Mouse (Mus musculus) brain, adult 2 months (tissue): ENCODE measurements at regions not wholly inside any gene's neighbourhood (a gene's known extent, or its start where the extent isn't known, plus 50 kb on each side); places are given as distances from the start of the nearest gene placed in this dataset.

Source experiments
- DNase-seq: peaks from one replicate; pipeline ENCODE4 v3.0.0; 2011; ENCODE audit warnings: low read depth, low spot score

- DNase-seq = no peak
These were observed 127.9 kb downstream of the Opa1 start for GRCm38 (mm10) chr16:29706996-29707395.

GRCm38 (mm10) chr16:29707656-29708055, 128.5 kb downstream of the Opa1 start:
- no peak for DNase-seq

GRCm38 (mm10) chr16:29709072-29709471, 129.9 kb downstream of the Opa1 start:
- DNase-seq = no peak

- DNase-seq = no peak
These were observed 132.3 kb downstream of the Opa1 start for GRCm38 (mm10) chr16:29711386-29711785.

- peak; percentile 86 for DNase-seq
These were observed 133.0 kb downstream of the Opa1 start for GRCm38 (mm10) chr16:29711912-29712681.

- DNase-seq = peak; percentile 92
These were observed 135.5 kb downstream of the Opa1 start for GRCm38 (mm10) chr16:29714612-29715127.

- DNase-seq = no peak
These were observed 139.8 kb downstream of the Opa1 start for GRCm38 (mm10) chr16:29718965-29719364.

- no peak for DNase-seq
These were observed 140.7 kb downstream of the Opa1 start for GRCm38 (mm10) chr16:29719571-29720451.

GRCm38 (mm10) chr16:29725153-29725552, 146.0 kb downstream of the Opa1 start:
- no peak for DNase-seq

- peak; percentile 52 for DNase-seq
These were observed 146.4 kb downstream of the Opa1 start for GRCm38 (mm10) chr16:29725563-29725962.

- DNase-seq = no peak
These were observed 148.3 kb downstream of the Opa1 start for GRCm38 (mm10) chr16:29727397-29727796.

- peak; percentile 81 for DNase-seq
These were observed 149.8 kb downstream of the Opa1 start for GRCm38 (mm10) chr16:29728769-29729481.

- DNase-seq = no peak
These were observed 150.9 kb downstream of the Opa1 start for GRCm38 (mm10) chr16:29730010-29730409.

- no peak for DNase-seq
These were observed 153.8 kb downstream of the Opa1 start for GRCm38 (mm10) chr16:29732889-29733288.

- no peak for DNase-seq
These were observed 154.7 kb downstream of the Opa1 start for GRCm38 (mm10) chr16:29733847-29734246.

- DNase-seq = peak; percentile 87
These were observed 155.2 kb downstream of the Opa1 start for GRCm38 (mm10) chr16:29734324-29734723.

- DNase-seq = peak; percentile 46
These were observed 155.7 kb downstream of the Opa1 start for GRCm38 (mm10) chr16:29734738-29735250.

- no peak for DNase-seq
These were observed 156.4 kb downstream of the Opa1 start for GRCm38 (mm10) chr16:29735371-29736008.

GRCm38 (mm10) chr16:29736211-29736610, 157.1 kb downstream of the Opa1 start:
- no peak for DNase-seq

GRCm38 (mm10) chr16:29738075-29738474, 158.9 kb downstream of the Opa1 start:
- no peak for DNase-seq
